Mouse (Mus musculus) cerebral cortex, adult 2 months (tissue): ENCODE measurements around the gene Scel.

ENCODE experiments used
- WGBS: fragments of 180-500 bp; shearing (Covaris S2); methylation state at CpG from one replicate; pipeline ENCODE4 v1.1.7; 2018; 5-methylcytosine and 5-hydroxymethylcytosine counted together

The Scel gene

DNA sequence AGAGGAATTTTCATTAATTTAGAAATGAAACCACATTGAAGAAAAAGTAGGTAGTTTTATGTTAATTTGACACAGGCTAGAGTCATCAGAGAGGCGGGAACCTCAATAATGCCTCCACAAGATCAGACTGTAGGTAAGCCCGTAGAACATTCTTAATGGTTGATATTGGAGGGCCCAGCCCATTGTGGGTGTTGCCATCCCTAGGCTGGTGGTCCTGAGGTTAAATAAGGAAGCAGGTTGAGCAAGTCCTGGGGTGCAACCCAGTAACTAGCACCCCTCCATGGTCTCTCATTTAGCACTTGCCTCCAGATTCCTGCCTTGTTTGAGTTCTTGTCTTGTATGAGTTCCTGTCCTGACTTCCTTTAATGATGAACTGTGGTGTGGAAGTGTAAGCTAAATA is 138.4 kb downstream of the Scel start:
- 19% methylated on average over 2 of the region's 2 CpGs for WGBS

DNA sequence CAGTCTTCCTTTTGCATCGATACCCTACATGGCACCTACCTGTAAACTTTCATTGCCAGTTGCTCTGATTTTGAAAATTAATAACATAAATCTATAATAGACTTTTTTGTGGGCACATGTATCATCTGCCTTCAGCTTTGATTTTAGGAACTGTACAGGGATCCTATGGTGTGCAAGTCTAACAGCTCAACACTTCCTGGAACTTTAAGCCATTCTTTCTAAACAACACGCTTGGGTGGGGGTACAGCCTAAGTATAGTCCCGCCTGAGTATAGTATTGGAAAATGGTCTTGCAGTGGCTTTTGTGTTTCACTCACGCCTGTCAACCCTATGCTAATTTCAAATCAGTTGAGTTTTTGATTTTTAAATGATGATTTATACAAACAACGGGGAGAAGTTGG is 139.4 kb downstream of the Scel start:
- WGBS = 53% methylated on average over 5 of the region's 5 CpGs

DNA sequence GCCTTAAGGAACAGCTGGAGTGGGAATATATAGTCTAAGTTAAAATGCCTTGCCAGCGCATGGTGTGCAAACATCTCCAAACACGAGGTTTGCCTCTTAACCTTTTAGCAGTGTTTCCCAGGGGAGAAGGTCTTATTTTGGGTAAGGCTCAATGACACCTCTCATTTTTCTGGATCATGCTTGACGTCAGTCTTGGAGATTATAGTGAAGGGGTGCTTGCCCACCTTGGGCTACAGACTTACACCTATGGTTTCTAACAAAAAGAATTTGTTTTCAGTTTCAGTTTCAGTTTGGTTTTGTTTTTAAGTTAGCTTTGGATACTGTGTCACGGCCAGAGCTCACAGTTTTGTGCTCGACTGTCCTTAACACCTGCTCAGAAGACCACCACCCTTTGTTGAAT is 140.7 kb downstream of the Scel start:
- WGBS = 41% methylated on average over 5 of the region's 5 CpGs

DNA sequence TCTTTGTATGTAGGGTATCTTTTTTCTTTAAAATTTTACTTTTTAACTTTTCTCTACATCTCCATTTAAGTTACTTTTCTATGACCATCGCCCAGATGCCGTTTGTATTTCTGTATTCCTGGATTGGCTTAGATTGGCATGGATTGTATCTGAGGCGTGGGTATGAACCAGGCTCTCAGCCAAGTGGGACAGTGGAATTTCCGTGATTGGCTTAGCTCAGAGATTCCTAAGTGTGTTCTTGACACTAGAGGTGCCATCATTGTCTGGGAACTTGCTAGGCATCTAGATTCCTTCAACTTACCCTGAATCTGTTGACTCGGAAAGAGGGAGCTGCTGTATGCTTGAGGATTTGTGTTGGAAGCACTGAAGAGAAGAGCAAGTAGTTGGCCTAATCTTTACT is 142.3 kb downstream of the Scel start:
- 34% methylated on average over 5 of the region's 5 CpGs for WGBS

DNA sequence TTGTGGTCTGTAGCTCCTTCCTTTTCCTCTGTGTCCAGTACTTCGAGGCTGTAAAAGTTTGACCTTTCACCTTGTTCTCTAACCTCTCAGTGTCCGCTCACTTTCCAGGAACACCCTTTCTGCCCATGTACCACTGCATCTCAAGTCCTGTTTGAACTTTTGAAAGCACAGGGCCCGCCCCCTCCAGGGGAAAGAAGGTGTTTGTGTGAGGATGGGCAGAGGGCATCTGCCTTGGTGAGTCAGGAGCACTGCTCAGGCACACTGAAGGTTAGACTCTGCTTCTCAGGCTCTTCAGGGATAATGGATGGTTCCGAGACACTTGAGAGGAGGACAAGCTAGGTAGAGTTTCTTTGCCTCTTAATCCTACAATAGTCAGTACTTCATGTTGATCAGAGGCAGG is 144.7 kb downstream of the Scel start:
- 80% methylated on average over 4 of the region's 4 CpGs for WGBS
